Mouse (Mus musculus) midbrain, embryonic 12.5 days (tissue): Measurements from ENCODE around the gene Fut9. TPM values are rescaled to one million over a fixed set of nuclear protein-coding genes. Genes with fewer than 3 reads are reported as not detected.

Experiments used
- ATAC-seq: fragments of 200-750 bp; cut with Nextera tagmentation; 2 replicates; pipeline ENCODE4 v1.8.0; 2017; ENCODE audit warnings: low read depth, moderate TSS enrichment, moderate library complexity; ENCODE audit not compliant: low FRiP score
- H3K27ac ChIP-seq: fragments of 300-500 bp; sonication (generic); replicated peaks from 2 replicates; pipeline ENCODE4 v1.5.1; 2016; ENCODE audit warnings: mild to moderate bottlenecking
- H3K27me3 ChIP-seq: fragments of 300-500 bp; sonication (generic); 2 replicates; pipeline ENCODE4 v1.6.1; 2016; ENCODE audit warnings: mild to moderate bottlenecking
- H3K36me3 ChIP-seq: fragments of 300-500 bp; sonication (generic); 2 replicates; pipeline ENCODE4 v1.6.1; 2016
- H3K4me1 ChIP-seq: fragments of 300-500 bp; sonication (generic); 2 replicates; pipeline ENCODE4 v1.6.1; 2016
- H3K4me2 ChIP-seq: fragments of 300-500 bp; sonication (generic); replicated peaks from 2 replicates; pipeline ENCODE4 v1.6.1; 2016; ENCODE audit warnings: mild to moderate bottlenecking, moderate library complexity
- H3K4me3 ChIP-seq: fragments of 300-500 bp; sonication (generic); 2 replicates; pipeline ENCODE4 v1.5.1; 2016; ENCODE audit warnings: mild to moderate bottlenecking
- H3K9ac ChIP-seq: fragments of 300-500 bp; sonication (generic); replicated peaks from 2 replicates; pipeline ENCODE4 v1.6.1; 2016; ENCODE audit warnings: mild to moderate bottlenecking, moderate library complexity
- H3K9me3 ChIP-seq: fragments of 300-500 bp; sonication (generic); 2 replicates; pipeline ENCODE4 v1.6.1; 2016; ENCODE audit warnings: mild to moderate bottlenecking
- WGBS: fragments of 180-500 bp; shearing (Covaris S2); methylation state at CpG from one replicate; pipeline ENCODE4 v1.1.7; 2016; 5-methylcytosine and 5-hydroxymethylcytosine counted together
- polyA plus RNA-seq: library from polyadenylated mRNA; unstranded; fragments of >200 nt; fragmentation: Nextera tagmentation; extraction: Ambion mirVana; gene quantifications from 2 replicates; pipeline ENCODE4 v1.2.1, GENCODE M21; 2016

Gene Fut9
- polyA plus RNA-seq, 1 experiment from 2014 or later, result 3.5 TPM

DNA sequence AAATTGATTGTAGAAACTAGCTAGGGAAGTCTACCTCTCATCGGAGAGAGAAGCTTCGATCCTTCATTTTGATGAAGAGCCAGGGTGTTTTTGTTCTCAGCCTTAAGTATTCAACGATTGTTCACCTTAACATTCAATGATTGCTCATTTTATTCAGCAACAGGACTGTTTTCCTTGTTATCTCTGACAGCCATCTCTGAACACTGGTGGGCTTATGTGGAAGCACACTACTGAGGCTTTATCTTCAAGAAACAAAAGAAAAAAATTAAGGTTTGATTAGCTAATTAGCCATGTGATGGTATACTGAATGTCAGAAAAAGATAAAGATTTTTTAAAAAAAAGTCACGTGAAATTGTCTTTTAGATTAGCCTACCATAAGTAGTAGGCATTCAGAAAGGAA is 158.1 kb downstream of the Fut9 start:
- no peaks in the 10 kb centered on the region for H3K9me3 ChIP-seq
- no peak overlapping the region for H3K9ac ChIP-seq
- H3K4me1 ChIP-seq, result no peaks in the 10 kb centered on the region
- H3K27me3 ChIP-seq, result no peaks in the 10 kb centered on the region
- H3K4me2 ChIP-seq, result no peak overlapping the region
- no peaks in the 10 kb centered on the region for H3K36me3 ChIP-seq
- no peak overlapping the region for H3K4me3 ChIP-seq
- ATAC-seq, result no peak
- 90% methylated on average over 4 of the region's 4 CpGs for WGBS
- no peak overlapping the region for H3K27ac ChIP-seq

DNA sequence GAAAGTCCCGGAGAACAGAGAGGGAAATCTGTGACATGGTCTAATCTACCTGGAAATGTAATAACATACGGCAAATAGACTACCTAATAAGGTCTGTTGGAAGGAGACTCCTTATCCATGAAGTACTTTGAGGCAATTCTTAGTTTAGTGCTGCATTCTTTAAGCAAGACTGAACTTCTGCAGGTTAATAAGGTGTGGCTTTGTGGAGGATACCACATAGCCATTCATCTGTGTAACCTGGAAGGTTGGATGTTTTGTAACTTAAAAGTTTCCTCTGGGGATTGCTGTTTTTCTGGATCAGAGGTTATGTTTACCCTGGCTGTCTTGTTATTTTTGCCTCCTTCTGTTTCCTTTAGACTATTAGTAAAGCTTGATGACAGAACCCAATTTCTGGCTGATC is 166.8 kb downstream of the Fut9 start:
- H3K4me2 ChIP-seq, result no peak overlapping the region
- ATAC-seq, result no peak
- no peak overlapping the region for H3K27ac ChIP-seq
- no peak overlapping the region for H3K9ac ChIP-seq
- H3K36me3 ChIP-seq, result no peaks in the 10 kb centered on the region
- H3K9me3 ChIP-seq, result no peaks in the 10 kb centered on the region
- no peaks in the 10 kb centered on the region for H3K27me3 ChIP-seq
- WGBS, result 87% methylated on average over 2 of the region's 2 CpGs
- peaks cover 2% of the 10 kb centered on the region; the same call in 1 of the 2 replicates for H3K4me1 ChIP-seq
- no peak overlapping the region for H3K4me3 ChIP-seq

DNA sequence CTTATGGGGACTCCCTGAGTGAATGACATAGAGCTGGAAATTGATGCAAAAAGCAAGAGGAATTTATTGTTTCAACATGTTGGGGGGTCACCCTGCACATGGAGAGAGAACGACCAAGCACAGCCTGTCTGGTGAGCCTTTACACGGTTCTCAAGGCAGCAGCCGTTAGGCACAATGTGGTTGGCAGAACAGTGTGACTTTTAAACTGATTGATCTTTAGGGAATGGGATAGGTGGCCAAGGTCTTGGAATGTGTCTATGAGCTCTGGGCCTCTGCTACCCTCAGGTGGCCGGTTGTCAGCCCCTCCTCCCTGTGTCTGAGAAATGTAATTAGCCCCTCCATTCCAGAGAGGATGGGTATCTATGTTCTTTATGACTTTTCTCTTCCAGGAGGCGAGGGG is 171.9 kb downstream of the Fut9 start:
- Histone ChIP-seq H3K4me3 (no peak overlapping the region), H3K9ac (no peak overlapping the region), H3K4me2 (no peak overlapping the region), H3K27ac (no peak overlapping the region), H3K4me1 (peaks cover 9% of the 10 kb centered on the region; the same call in 1 of the 2 replicates), H3K9me3 (no peaks in the 10 kb centered on the region), H3K36me3 (no peaks in the 10 kb centered on the region), H3K27me3 (no peaks in the 10 kb centered on the region)
- WGBS, result 60% methylated on average over 5 of the region's 5 CpGs
- ATAC-seq, result no peak

DNA sequence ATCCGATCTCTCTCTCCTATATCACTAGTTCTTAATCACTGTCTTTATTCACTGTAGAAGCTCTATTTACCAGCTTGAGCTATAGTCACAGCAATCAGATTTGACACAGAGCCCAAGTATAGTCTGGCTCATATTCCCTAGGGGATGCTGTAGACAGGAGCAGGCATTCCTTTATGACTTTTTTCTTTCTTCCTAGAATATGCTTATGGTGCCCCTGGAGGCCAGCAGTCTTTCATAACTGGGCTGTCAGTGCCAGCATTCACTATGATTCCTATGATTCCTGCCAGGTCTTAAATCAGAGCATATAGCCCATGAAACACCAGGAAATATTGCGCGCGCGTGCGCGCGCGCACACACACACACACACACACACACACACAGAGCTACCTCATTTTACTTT is 172.6 kb downstream of the Fut9 start:
- peak; percentile 84 for ATAC-seq

DNA sequence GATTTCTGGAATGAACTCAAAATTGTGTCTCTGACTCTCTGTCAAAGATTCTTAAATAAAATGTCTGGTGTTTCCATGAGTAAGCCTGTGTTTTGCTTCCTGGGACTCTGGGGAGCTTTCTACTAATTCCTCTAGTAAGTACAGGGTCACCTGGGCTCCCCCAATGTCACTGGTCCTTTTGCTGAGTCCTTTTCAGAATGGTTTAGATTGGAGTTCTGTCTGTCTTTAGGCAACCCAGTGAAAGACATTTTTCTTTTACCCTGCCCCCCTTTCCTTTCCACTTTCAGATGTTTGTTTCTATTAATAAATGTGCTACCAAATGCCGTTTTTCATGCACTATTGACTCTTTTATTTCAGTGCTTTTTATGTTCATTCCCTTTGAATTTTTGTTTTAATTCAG is 173.0 kb downstream of the Fut9 start:
- Histone ChIP-seq H3K4me1 (peaks cover 9% of the 10 kb centered on the region; the same call in 1 of the 2 replicates), H3K4me3 (no peak overlapping the region), H3K27ac (no peak overlapping the region)

More for the DNA sequence above, 172.6 kb downstream of the Fut9 start:
- Histone ChIP-seq H3K9me3 (no peaks in the 10 kb centered on the region), H3K9ac (no peak overlapping the region), H3K4me3 (no peak overlapping the region), H3K27me3 (no peaks in the 10 kb centered on the region), H3K4me1 (peaks cover 9% of the 10 kb centered on the region; the same call in 1 of the 2 replicates), H3K36me3 (no peaks in the 10 kb centered on the region), H3K4me2 (no peak overlapping the region), H3K27ac (no peak overlapping the region)
- WGBS, result 83% methylated on average over 9 of the region's 9 CpGs

DNA sequence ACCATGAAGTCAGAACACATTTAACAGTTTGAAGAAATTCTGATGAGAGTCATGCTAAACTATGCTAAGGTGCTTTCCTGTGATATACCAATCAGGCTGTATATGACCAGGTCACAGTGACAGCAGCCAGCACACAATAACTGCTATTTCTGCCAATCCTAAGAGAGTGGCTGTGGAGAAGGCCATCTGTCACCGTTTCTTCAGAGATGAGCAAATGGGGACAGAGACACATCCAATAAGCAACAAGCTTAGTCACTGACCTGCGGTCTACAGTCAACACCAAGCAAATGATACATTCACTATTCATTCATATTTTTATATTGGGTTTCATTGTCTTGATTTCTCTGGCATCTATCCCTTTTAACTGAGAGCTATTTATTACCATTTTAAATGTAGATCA is 176.9 kb downstream of the Fut9 start:
- H3K4me2 ChIP-seq, result no peak overlapping the region
- H3K4me3 ChIP-seq, result no peak overlapping the region
- no peak for ATAC-seq
- no peaks in the 10 kb centered on the region for H3K9me3 ChIP-seq
- H3K9ac ChIP-seq, result no peak overlapping the region
- H3K27ac ChIP-seq, result no peak overlapping the region
- H3K4me1 ChIP-seq, result peaks cover 7% of the 10 kb centered on the region; the same call in 1 of the 2 replicates
- H3K36me3 ChIP-seq, result no peaks in the 10 kb centered on the region
- no peaks in the 10 kb centered on the region for H3K27me3 ChIP-seq
- WGBS, result 87% methylated on average over 2 of the region's 2 CpGs

More for the DNA sequence above, 173.0 kb downstream of the Fut9 start:
- no peaks in the 10 kb centered on the region for H3K36me3 ChIP-seq
- H3K4me2 ChIP-seq, result no peak overlapping the region
- ATAC-seq, result peak; percentile 62
- no peaks in the 10 kb centered on the region for H3K9me3 ChIP-seq
- H3K27me3 ChIP-seq, result no peaks in the 10 kb centered on the region
- no peak overlapping the region for H3K9ac ChIP-seq
- WGBS, result 24% methylated on average over 1 of the region's 1 CpGs

DNA sequence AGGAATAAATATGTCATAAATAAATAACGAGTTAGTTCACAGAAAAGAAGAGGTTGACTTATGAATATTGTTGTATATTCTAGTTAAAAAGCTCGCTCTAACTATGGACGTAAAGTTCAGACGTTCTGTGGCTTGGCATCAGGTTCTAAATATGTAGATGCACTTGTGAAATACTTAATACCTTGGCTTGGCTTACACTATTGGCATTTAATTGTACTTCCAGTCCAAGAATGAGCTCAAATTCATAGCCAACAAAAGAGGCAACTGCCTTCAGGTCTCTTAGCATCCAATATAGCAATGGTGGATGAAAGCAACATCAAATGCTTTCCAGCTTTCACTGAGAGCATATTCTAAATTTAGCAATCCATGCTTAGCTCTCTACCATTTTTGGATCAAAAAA is 182.7 kb downstream of the Fut9 start:
- Histone ChIP-seq H3K4me2 (no peak overlapping the region), H3K9me3 (no peaks in the 10 kb centered on the region), H3K27me3 (no peaks in the 10 kb centered on the region), H3K9ac (no peak overlapping the region), H3K27ac (no peak overlapping the region), H3K36me3 (no peaks in the 10 kb centered on the region), H3K4me3 (no peak overlapping the region), H3K4me1 (no peaks in the 10 kb centered on the region)
- WGBS, result 83% methylated on average over 4 of the region's 4 CpGs
- ATAC-seq, result no peak

DNA sequence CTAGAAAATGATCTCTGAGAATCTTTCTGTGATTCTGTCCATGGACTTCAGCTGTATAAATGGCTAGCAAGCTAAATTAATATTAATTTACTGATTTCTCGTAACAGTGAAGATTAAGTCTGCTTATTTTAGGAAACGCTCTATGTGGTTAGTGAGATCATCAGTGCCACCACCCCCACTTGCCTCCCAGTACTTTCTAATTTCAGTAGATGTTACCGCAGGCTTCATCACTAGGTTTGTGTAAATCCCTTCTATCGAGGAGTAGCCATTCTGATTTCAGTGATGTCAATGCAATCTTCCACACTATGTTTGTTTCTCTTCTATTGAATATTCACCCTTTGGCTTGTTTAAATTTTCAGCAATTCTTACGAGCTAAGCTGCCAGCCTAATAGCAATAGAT is 186.6 kb downstream of the Fut9 start:
- WGBS, result 91% methylated on average over 5 of the region's 5 CpGs
- no peak for ATAC-seq

DNA sequence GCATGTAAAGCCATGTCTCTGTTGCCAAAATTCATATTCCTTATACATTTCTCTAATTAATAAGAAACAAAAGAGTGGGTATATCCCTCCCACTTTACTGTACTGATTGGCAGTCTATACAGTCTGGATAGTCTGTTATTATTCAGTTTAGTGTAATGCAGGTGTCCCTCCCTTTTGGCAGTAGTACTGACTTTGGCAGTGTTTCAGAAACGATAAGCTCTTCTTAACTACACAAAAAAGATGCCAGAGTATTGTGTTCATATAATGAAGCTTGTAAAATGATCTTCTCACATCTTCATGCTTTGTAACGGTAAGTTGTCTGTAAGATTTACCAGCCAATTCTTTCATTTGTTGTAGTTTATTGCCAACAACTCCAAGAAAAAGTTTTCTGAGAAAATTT is 189.6 kb downstream of the Fut9 start:
- 71% methylated on average over 2 of the region's 2 CpGs for WGBS
- no peak for ATAC-seq
- no peak overlapping the region for H3K4me2 ChIP-seq
- H3K27me3 ChIP-seq, result no peaks in the 10 kb centered on the region
- H3K4me3 ChIP-seq, result no peak overlapping the region
- H3K36me3 ChIP-seq, result no peaks in the 10 kb centered on the region
- H3K4me1 ChIP-seq, result no peaks in the 10 kb centered on the region
- no peak overlapping the region for H3K27ac ChIP-seq
- no peaks in the 10 kb centered on the region for H3K9me3 ChIP-seq
- H3K9ac ChIP-seq, result no peak overlapping the region

More for the DNA sequence above, 186.6 kb downstream of the Fut9 start:
- H3K36me3 ChIP-seq, result no peaks in the 10 kb centered on the region
- no peak overlapping the region for H3K4me2 ChIP-seq
- no peak overlapping the region for H3K4me3 ChIP-seq
- H3K9me3 ChIP-seq, result no peaks in the 10 kb centered on the region
- no peak overlapping the region for H3K27ac ChIP-seq
- no peak overlapping the region for H3K9ac ChIP-seq
- H3K4me1 ChIP-seq, result no peaks in the 10 kb centered on the region
- H3K27me3 ChIP-seq, result no peaks in the 10 kb centered on the region

DNA sequence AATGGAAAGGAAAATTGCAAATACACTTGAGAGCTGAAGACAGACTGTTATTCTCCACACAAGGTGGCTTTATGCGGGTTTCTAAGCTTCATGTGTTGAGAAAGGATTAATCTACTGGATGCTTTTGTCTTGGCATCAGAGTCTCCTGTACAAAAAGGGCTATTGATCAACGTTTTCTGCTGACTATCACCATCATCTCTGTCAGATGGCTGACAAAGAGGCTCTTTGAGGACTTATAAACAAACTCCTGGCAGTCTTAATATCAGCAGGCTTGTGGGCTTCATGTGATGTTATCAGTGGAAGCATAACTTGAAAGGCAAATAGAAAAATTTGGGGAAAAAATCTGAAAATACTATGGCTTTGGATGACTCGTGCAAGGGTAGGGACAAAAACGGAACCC is 206.8 kb downstream of the Fut9 start:
- Histone ChIP-seq H3K9me3 (no peaks in the 10 kb centered on the region), H3K27ac (no peak overlapping the region), H3K4me3 (no peak overlapping the region), H3K27me3 (no peaks in the 10 kb centered on the region), H3K4me2 (no peak overlapping the region), H3K9ac (no peak overlapping the region), H3K36me3 (no peaks in the 10 kb centered on the region), H3K4me1 (no peaks in the 10 kb centered on the region)
- 67% methylated on average over 4 of the region's 4 CpGs for WGBS
- no peak for ATAC-seq
